Mouse (Mus musculus) megakaryocyte, embryonic 14.5 days (primary cell): ENCODE data around the gene Tlcd2. TPM values are rescaled to one million over a fixed set of nuclear protein-coding genes. Genes with fewer than 3 reads are reported as not detected.
A peak's percentile ranks its signal among the peaks of the same experiment; 100 is the strongest.

Source experiments
- H3K27me3 ChIP-seq: replicated peaks from 2 replicates; pipeline ENCODE3; 2012; ENCODE audit warnings: inconsistent platforms
- H3K36me3 ChIP-seq: replicated peaks from 2 replicates; pipeline ENCODE3; 2012; ENCODE audit warnings: low read length, inconsistent platforms, mixed read lengths
- H3K4me1 ChIP-seq: 2 replicates; pipeline ENCODE4 v1.6.1; 2012; ENCODE audit warnings: inconsistent platforms
- H3K4me3 ChIP-seq: replicated peaks from 2 replicates; pipeline ENCODE3; 2012; ENCODE audit warnings: moderate library complexity, mild to moderate bottlenecking, inconsistent platforms
- H3K9me3 ChIP-seq: 2 replicates; pipeline ENCODE4 v1.6.1; 2012; ENCODE audit warnings: inconsistent platforms
- FLI1 ChIP-seq: IDR thresholded peaks from 2 replicates; pipeline ENCODE4 v1.6.1; 2012; ENCODE audit warnings: low read length, inconsistent platforms, mixed read lengths
- GATA1 ChIP-seq: IDR thresholded peaks from 3 replicates; pipeline ENCODE4 v1.6.1; 2012; ENCODE audit warnings: mixed read lengths, low read length, inconsistent platforms, borderline replicate concordance
- polyA plus RNA-seq: library from polyadenylated mRNA; stranded (reverse); fragments of >175 nt; gene quantifications from 2 replicates; pipeline ENCODE4 v1.2.3, GENCODE M21; 2012; ENCODE audit warnings: low replicate concordance; ENCODE audit not compliant: insufficient read depth

Gene Tlcd2
- polyA plus RNA-seq, 1 experiment, result 1.7 TPM

DNA sequence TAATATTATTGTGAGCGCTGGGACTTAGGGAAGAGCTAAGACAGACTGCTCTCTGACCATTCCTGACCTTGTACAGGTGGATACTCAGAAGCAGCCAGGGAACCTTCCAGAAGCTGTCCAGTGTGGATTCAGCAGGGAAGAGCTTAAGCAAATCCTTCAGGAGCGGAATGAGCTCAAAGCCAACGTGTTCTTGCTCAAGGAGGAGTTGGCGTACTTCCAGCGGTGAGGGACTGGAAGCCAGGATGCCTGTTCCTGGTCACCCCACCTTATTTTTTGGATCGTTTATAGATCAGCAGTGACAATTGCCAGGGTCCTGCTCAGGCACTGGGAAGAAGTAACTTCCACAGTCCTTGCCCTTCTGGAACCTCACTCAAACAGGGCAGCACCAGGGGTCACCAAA, 49.7 kb downstream of the Tlcd2 start:
- Histone ChIP-seq H3K4me1 (peaks cover 76% of the 10 kb centered on the region), H3K27me3 (no peaks in the 10 kb centered on the region), H3K9me3 (no peaks in the 10 kb centered on the region), H3K4me3 (no peak overlapping the region), H3K36me3 (peaks cover 71% of the 10 kb centered on the region)
- TF ChIP-seq GATA1, result no peak
- TF ChIP-seq FLI1, result no peak

DNA sequence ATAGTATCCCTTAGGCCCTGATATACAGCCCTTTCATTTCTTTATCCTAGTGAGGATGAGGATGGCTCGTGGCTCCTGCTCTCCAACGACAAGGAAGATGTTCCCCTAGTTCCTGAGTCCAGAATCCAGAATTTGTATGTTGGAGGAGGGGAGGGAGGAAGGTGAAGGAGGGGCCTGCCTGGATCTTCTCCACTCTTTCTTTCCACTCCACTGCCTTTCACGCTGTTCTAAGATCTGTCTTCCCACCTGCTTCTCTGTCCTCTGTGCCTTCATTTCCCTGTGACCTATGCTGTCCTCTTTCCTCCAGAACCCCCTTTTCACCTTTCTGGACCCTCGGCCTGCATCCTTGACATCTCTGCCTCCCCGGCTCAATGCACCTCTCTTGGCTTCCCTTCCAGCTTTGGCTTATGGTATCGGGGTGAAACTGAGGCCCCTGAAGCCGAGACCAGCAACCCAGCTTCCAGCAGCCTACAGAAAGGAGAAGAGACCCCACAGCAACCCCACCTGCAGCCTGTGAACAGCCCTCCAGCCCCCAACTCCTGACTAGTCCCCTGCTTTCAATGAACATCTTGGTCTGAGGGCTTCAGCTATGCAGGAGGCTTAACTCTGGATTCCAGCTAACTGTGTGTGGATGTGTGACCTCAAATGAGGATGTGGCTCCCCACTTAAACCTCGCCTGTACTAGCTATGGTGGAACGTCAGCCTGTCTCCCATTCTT, 50.9 kb downstream of the Tlcd2 start:
- Histone ChIP-seq H3K36me3 (peaks cover 74% of the 10 kb centered on the region), H3K4me3 (peak overlapping the region; percentile 92), H3K9me3 (no peaks in the 10 kb centered on the region), H3K4me1 (peaks cover 81% of the 10 kb centered on the region), H3K27me3 (no peaks in the 10 kb centered on the region)
- no peak for TF ChIP-seq FLI1
- no peak for TF ChIP-seq GATA1

DNA sequence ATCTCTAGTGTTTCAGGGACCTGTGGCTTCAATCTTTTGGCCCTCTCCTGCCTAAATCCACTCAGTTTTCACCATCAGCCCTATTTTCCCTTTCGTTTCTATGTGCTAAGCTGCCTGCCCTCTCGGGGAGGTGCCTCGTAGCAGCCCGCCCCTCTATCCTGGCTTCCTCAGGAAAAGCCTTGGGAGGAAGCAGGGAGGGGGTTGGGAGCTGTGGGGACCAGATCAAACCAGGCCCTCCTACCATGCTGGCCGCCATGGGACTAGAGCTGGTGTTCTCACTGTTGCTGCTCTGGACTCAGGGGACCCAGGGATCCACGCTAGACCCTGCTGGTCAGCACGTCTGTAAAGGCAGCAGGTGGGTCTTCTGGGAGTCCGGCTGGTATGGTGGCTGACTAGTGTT, 51.8 kb downstream of the Tlcd2 start, which contains the start of gene Scarf1:
Scarf1 (plus strand) TSS at position 205 of the 400 bp plus-strand sequence.
- Histone ChIP-seq H3K36me3 (peaks cover 71% of the 10 kb centered on the region), H3K4me3 (peak within 1 kb of the TSS; percentile 92), H3K27me3 (no peaks in the 10 kb centered on the region), H3K4me1 (peaks cover 77% of the 10 kb centered on the region), H3K9me3 (no peaks in the 10 kb centered on the region)
- TF ChIP-seq GATA1, result no peak
- TF ChIP-seq FLI1, result no peak

DNA sequence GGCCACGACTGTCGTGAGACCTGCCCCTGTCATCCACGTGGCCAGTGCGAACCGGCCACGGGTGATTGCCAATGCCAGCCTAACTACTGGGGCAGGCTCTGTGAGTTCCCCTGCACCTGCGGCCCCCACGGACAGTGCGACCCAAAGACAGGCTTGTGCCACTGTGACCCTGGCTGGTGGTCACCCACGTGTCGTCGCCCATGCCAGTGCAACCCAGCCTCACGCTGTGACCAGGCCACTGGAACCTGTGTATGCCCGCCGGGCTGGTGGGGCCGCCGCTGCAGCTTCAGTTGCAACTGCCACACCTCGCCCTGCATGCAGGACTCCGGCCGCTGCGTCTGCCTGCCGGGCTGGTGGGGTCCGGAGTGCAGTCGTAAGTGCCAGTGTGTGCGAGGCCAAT, 53.7 kb downstream of the Tlcd2 start:
- H3K27me3 ChIP-seq, result peaks cover 1% of the 10 kb centered on the region
- peaks cover 61% of the 10 kb centered on the region for H3K36me3 ChIP-seq
- peak overlapping the region; percentile 42 for H3K4me3 ChIP-seq
- H3K4me1 ChIP-seq, result peaks cover 62% of the 10 kb centered on the region
- no peaks in the 10 kb centered on the region for H3K9me3 ChIP-seq
- TF ChIP-seq GATA1 (no peak), FLI1 (no peak)

DNA sequence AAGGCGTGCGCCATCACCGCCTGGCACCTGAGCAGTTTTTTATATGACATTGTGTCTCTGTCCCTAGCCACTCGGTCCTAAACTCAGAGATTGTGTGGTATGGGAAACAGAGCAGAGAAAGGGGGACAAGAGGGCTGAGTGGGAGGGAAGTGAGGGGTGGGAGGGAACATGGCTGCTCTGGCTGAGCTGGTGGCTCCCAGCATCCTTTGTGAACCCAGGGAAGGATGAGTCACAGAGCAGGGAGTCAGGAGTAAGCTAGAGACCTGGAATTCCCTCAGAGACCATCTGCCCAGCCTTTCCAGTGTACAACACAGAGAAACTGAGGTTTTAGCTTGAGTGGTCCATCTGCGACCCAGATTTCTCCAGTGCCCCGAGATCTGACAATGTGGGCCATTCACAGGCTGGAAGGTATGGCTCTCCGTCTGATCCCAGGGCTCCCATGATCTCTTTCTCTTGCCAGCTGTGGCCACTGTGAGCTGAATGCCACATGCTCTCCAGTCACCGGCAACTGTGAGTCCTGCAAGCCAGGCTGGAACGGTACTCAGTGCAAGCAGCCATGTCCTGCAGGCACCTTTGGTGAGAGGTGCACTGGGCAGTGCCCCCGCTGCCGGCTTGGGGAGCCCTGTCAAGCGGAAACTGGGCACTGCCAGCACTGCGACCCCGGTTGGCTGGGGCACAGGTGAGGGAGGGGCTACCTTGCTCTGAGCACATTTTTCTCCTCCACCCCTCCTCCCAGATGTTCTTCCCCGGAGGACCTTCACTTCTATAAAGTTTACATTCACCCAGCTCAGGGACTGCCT, 58.5 kb downstream of the Tlcd2 start:
- no peak overlapping the region for H3K4me3 ChIP-seq
- H3K9me3 ChIP-seq, result no peaks in the 10 kb centered on the region
- H3K27me3 ChIP-seq, result peaks cover 2% of the 10 kb centered on the region
- peaks cover 31% of the 10 kb centered on the region for H3K4me1 ChIP-seq
- peaks cover 79% of the 10 kb centered on the region for H3K36me3 ChIP-seq
- TF ChIP-seq FLI1 (no peak), GATA1 (no peak)

Other genes with a start within 250 kb of the Tlcd2 start
- gene Rpa1, start 113.4 kb upstream of the Tlcd2 start, polyA plus RNA-seq, result 10.0 and 11.0 TPM in 2 replicates
- gene Smyd4, start 113.3 kb upstream of the Tlcd2 start, polyA plus RNA-seq, result 0.43 and 1.8 TPM in 2 replicates
- gene Serpinf1, start 39.0 kb upstream of the Tlcd2 start, polyA plus RNA-seq, result 2.5 TPM in 1 of 2 replicates, not detected in the other
- not detected in 2 replicates for gene Serpinf2, start 22.1 kb upstream of the Tlcd2 start, polyA plus RNA-seq
- gene Wdr81, start 7.0 kb upstream of the Tlcd2 start, polyA plus RNA-seq, result 10.8 and 12.0 TPM in 2 replicates
- gene Prpf8, start 25.1 kb downstream of the Tlcd2 start, polyA plus RNA-seq, result 18.1 and 35.1 TPM in 2 replicates
- 4.2 and 9.5 TPM in 2 replicates for gene Rilp, start 48.4 kb downstream of the Tlcd2 start, polyA plus RNA-seq
- 27.4 and 42.5 TPM in 2 replicates for gene Scarf1, start 51.8 kb downstream of the Tlcd2 start, polyA plus RNA-seq
- gene Slc43a2, start 70.0 kb downstream of the Tlcd2 start, polyA plus RNA-seq, result 18.9 and 35.4 TPM in 2 replicates
- gene Pitpna, start 126.4 kb downstream of the Tlcd2 start, polyA plus RNA-seq, result 28.3 and 62.8 TPM in 2 replicates
- gene Inpp5k, start 169.3 kb downstream of the Tlcd2 start, polyA plus RNA-seq, result 38.5 and 43.3 TPM in 2 replicates
- 28.1 and 63.4 TPM in 2 replicates for gene Myo1c, start 188.8 kb downstream of the Tlcd2 start, polyA plus RNA-seq
- 62.5 and 120 TPM in 2 replicates for gene Crk, start 217.5 kb downstream of the Tlcd2 start, polyA plus RNA-seq